Mouse (Mus musculus): ENCODE data around the gene Hspb2. TPM values are rescaled to one million over a fixed set of nuclear protein-coding genes. Genes with fewer than 3 reads are reported as not detected.

The Hspb2 gene
- total and polyA plus RNA-seq, 3 experiments = 131 to 201 (median 139) TPM

GRCm38 (mm10) chr9:50734989-50735388, 17.2 kb downstream of the Hspb2 start:
- Histone ChIP-seq H3K4me3 (no peak overlapping the region), H3K36me3 (ENCODE audit: control insufficient read depth, insufficient read depth, low read length) (no peaks in the 10 kb centered on the region), H3K79me2 (replicated peaks; ENCODE audit: control insufficient read depth, insufficient read depth, low read length) (no peaks in the 10 kb centered on the region), H3K27me3 (ENCODE audit: control insufficient read depth, insufficient read depth, low read length) (no peaks in the 10 kb centered on the region), H3K4me1 (ENCODE audit: control insufficient read depth, insufficient read depth, low read length) (no peaks in the 10 kb centered on the region; the same call in 1 of the 2 replicates), H3K27ac (no peak overlapping the region), H3K9ac (ENCODE audit: low read depth, low read length) (no peak overlapping the region)
- DNase-seq = peak; percentile 53 to 60
- WGBS = 2% methylated on average over 9 of the region's 9 CpGs
- peak; percentile 91 for TF ChIP-seq CTCF (IDR thresholded peaks at IDR 0.05)
- peak; percentile 58; the same call in 1 of the 2 replicates for TF ChIP-seq EP300 (IDR thresholded peaks at IDR 0.05; ENCODE audit: insufficient read depth, low read depth, low read length)
- TF ChIP-seq POLR2A (IDR thresholded peaks at IDR 0.05; ENCODE audit: insufficient read depth, low read depth, low read length) = no peak
- intact Hi-C loops (cut with DNase I) = loop anchor here (2.0 to 5.0 kb wide), 2 partner anchors 26 to 38 kb away; no protein-coding TSS in a partner anchor

- no peaks in the 10 kb centered on the region for H3K27me3 ChIP-seq (ENCODE audit: control insufficient read depth, insufficient read depth, low read length)
- TF ChIP-seq CTCF (IDR thresholded peaks at IDR 0.05) = no peak
- TF ChIP-seq POLR2A (IDR thresholded peaks at IDR 0.05; ENCODE audit: insufficient read depth, low read depth, low read length) = no peak
- TF ChIP-seq EP300 (IDR thresholded peaks at IDR 0.05; ENCODE audit: insufficient read depth, low read depth, low read length) = no peak
- H3K9ac ChIP-seq (ENCODE audit: low read depth, low read length) = no peak overlapping the region
- H3K27ac ChIP-seq = no peak overlapping the region
- intact Hi-C loops (cut with DNase I) = no loop called here
- H3K4me1 ChIP-seq (ENCODE audit: control insufficient read depth, insufficient read depth, low read length) = peaks cover 3% of the 10 kb centered on the region; the same call in 1 of the 2 replicates
- no peak for DNase-seq
- H3K79me2 ChIP-seq (replicated peaks; ENCODE audit: control insufficient read depth, insufficient read depth, low read length) = no peaks in the 10 kb centered on the region
- no peaks in the 10 kb centered on the region for H3K36me3 ChIP-seq (ENCODE audit: control insufficient read depth, insufficient read depth, low read length)
- no peak overlapping the region for H3K4me3 ChIP-seq
- 51% methylated on average over 4 of the region's 4 CpGs for WGBS
Measured at GRCm38 (mm10) chr9:50732560-50732959, 19.6 kb downstream of the Hspb2 start.

- Histone ChIP-seq H3K9ac (ENCODE audit: low read depth, low read length) (no peak overlapping the region), H3K4me3 (no peak overlapping the region), H3K79me2 (replicated peaks; ENCODE audit: control insufficient read depth, insufficient read depth, low read length) (no peaks in the 10 kb centered on the region), H3K4me1 (ENCODE audit: control insufficient read depth, insufficient read depth, low read length) (peaks cover 3% of the 10 kb centered on the region), H3K27ac (no peak overlapping the region), H3K27me3 (ENCODE audit: control insufficient read depth, insufficient read depth, low read length) (no peaks in the 10 kb centered on the region), H3K36me3 (ENCODE audit: control insufficient read depth, insufficient read depth, low read length) (0 out of 2 replicates have a peak, but pooled peaks cover 2% of the 10 kb centered on the region)
- WGBS = 42% methylated on average over 4 of the region's 4 CpGs
- DNase-seq = no peak
- intact Hi-C loops (cut with DNase I) = no loop called here
- TF ChIP-seq CTCF (IDR thresholded peaks at IDR 0.05) (no peak), EP300 (IDR thresholded peaks at IDR 0.05; ENCODE audit: insufficient read depth, low read depth, low read length) (no peak), POLR2A (IDR thresholded peaks at IDR 0.05; ENCODE audit: insufficient read depth, low read depth, low read length) (no peak)
Measured at GRCm38 (mm10) chr9:50729600-50729999, 22.6 kb downstream of the Hspb2 start.

GRCm38 (mm10) chr9:50727925-50728651, 24.1 kb downstream of the Hspb2 start:
- no peaks in the 10 kb centered on the region for H3K27me3 ChIP-seq (ENCODE audit: control insufficient read depth, insufficient read depth, low read length)
- peak overlapping the region; percentile 58 for H3K4me3 ChIP-seq
- H3K27ac ChIP-seq = peak overlapping the region; percentile 59
- peaks cover 4% of the 10 kb centered on the region for H3K4me1 ChIP-seq (ENCODE audit: control insufficient read depth, insufficient read depth, low read length)
- peak overlapping the region; percentile 62 for H3K9ac ChIP-seq (ENCODE audit: low read depth, low read length)
- 0 out of 2 replicates have a peak, but pooled peaks cover 2% of the 10 kb centered on the region for H3K36me3 ChIP-seq (ENCODE audit: control insufficient read depth, insufficient read depth, low read length)
- DNase-seq = peak; percentile 72 to 75
- TF ChIP-seq POLR2A (IDR thresholded peaks at IDR 0.05; ENCODE audit: insufficient read depth, low read depth, low read length) = peak; percentile 32; the same call in 1 of the 2 replicates
- peak; percentile 28; the same call in 1 of the 2 replicates for TF ChIP-seq CTCF (IDR thresholded peaks at IDR 0.05)
- no peak for TF ChIP-seq EP300 (IDR thresholded peaks at IDR 0.05; ENCODE audit: insufficient read depth, low read depth, low read length)
- 1% methylated on average over 45 of the region's 45 CpGs for WGBS
- intact Hi-C loops (cut with DNase I) = no loop called here
- H3K79me2 ChIP-seq (replicated peaks; ENCODE audit: control insufficient read depth, insufficient read depth, low read length) = no peaks in the 10 kb centered on the region

- Histone ChIP-seq H3K36me3 (ENCODE audit: control insufficient read depth, insufficient read depth, low read length) (0 out of 2 replicates have a peak, but pooled peaks cover 2% of the 10 kb centered on the region), H3K79me2 (replicated peaks; ENCODE audit: control insufficient read depth, insufficient read depth, low read length) (no peaks in the 10 kb centered on the region), H3K27ac (peak overlapping the region; percentile 59), H3K9ac (ENCODE audit: low read depth, low read length) (peak overlapping the region; percentile 62), H3K27me3 (ENCODE audit: control insufficient read depth, insufficient read depth, low read length) (no peaks in the 10 kb centered on the region), H3K4me3 (peak overlapping the region; percentile 58), H3K4me1 (ENCODE audit: control insufficient read depth, insufficient read depth, low read length) (peaks cover 6% of the 10 kb centered on the region)
- TF ChIP-seq CTCF (IDR thresholded peaks at IDR 0.05) = no peak
- TF ChIP-seq EP300 (IDR thresholded peaks at IDR 0.05; ENCODE audit: insufficient read depth, low read depth, low read length) = no peak
- TF ChIP-seq POLR2A (IDR thresholded peaks at IDR 0.05; ENCODE audit: insufficient read depth, low read depth, low read length) = no peak
- intact Hi-C loops (cut with DNase I) = no loop called here
- WGBS = 8% methylated on average over 30 of the region's 30 CpGs
- DNase-seq = peak; percentile 37 to 38
Measured at GRCm38 (mm10) chr9:50727171-50727924, 24.8 kb downstream of the Hspb2 start.
